Mouse (Mus musculus) neural tube, embryonic 12.5 days (tissue): Measurements from ENCODE around the gene Fam198b. TPM values are rescaled to one million over a fixed set of nuclear protein-coding genes. Genes with fewer than 3 reads are reported as not detected.

Experiments used
- ATAC-seq: fragments of 200-750 bp; cut with Nextera tagmentation; 2 replicates; pipeline ENCODE4 v1.8.0; 2017; ENCODE audit warnings: low read depth, mild to moderate bottlenecking, moderate TSS enrichment, moderate library complexity; ENCODE audit not compliant: low FRiP score
- H3K27ac ChIP-seq: fragments of 300-500 bp; sonication (generic); 2 replicates; pipeline ENCODE4 v1.5.1; 2016
- H3K27me3 ChIP-seq: fragments of 300-500 bp; sonication (generic); replicated peaks from 2 replicates; pipeline ENCODE4 v1.6.1; 2016; ENCODE audit warnings: mild to moderate bottlenecking
- H3K36me3 ChIP-seq: fragments of 300-500 bp; sonication (generic); 2 replicates; pipeline ENCODE4 v1.6.1; 2016; ENCODE audit warnings: mild to moderate bottlenecking
- H3K4me1 ChIP-seq: fragments of 300-500 bp; sonication (generic); 2 replicates; pipeline ENCODE4 v1.6.1; 2016
- H3K4me2 ChIP-seq: fragments of 300-500 bp; sonication (generic); replicated peaks from 2 replicates; pipeline ENCODE4 v1.6.1; 2016; ENCODE audit warnings: mild to moderate bottlenecking
- H3K4me3 ChIP-seq: fragments of 300-500 bp; sonication (generic); 2 replicates; pipeline ENCODE4 v1.5.1; 2016
- H3K9ac ChIP-seq: fragments of 300-500 bp; sonication (generic); 2 replicates; pipeline ENCODE4 v1.6.1; 2016; ENCODE audit warnings: mild to moderate bottlenecking
- H3K9me3 ChIP-seq: fragments of 300-500 bp; sonication (generic); 2 replicates; pipeline ENCODE4 v1.6.1; 2016; ENCODE audit warnings: mild to moderate bottlenecking
- WGBS: fragments of 180-500 bp; shearing (Covaris S2); methylation state at CpG from one replicate; pipeline ENCODE4 v1.1.7; 2016; 5-methylcytosine and 5-hydroxymethylcytosine counted together
- polyA plus RNA-seq: library from polyadenylated mRNA; unstranded; fragments of >200 nt; fragmentation: Nextera tagmentation; extraction: Ambion mirVana; gene quantifications from 2 replicates; pipeline ENCODE4 v1.2.1, GENCODE M21; 2016

Gene Fam198b
- polyA plus RNA-seq, 1 experiment from 2014 or later: 7.9 TPM

GRCm38 (mm10) chr3:79905397-79905796 is 21.1 kb downstream of the Fam198b start:
- Histone ChIP-seq H3K4me1 (peaks cover 10% of the 10 kb centered on the region; the same call in 1 of the 2 replicates), H3K9ac (no peak overlapping the region), H3K9me3 (no peaks in the 10 kb centered on the region), H3K4me2 (no peak overlapping the region), H3K27me3 (no peaks in the 10 kb centered on the region), H3K27ac (no peak overlapping the region), H3K36me3 (no peaks in the 10 kb centered on the region), H3K4me3 (no peak overlapping the region)
- no peak for ATAC-seq

GRCm38 (mm10) chr3:79906250-79907045 is 22.1 kb downstream of the Fam198b start:
- no peak overlapping the region for H3K4me2 ChIP-seq
- no peaks in the 10 kb centered on the region for H3K9me3 ChIP-seq
- H3K4me1 ChIP-seq: peaks cover 10% of the 10 kb centered on the region; the same call in 1 of the 2 replicates
- 83% methylated on average over 5 of the region's 5 CpGs for WGBS
- H3K9ac ChIP-seq: no peak overlapping the region
- no peak overlapping the region for H3K4me3 ChIP-seq
- no peak for ATAC-seq
- H3K27ac ChIP-seq: no peak overlapping the region
- H3K27me3 ChIP-seq: no peaks in the 10 kb centered on the region
- no peaks in the 10 kb centered on the region for H3K36me3 ChIP-seq

- Histone ChIP-seq H3K4me1 (peaks cover 10% of the 10 kb centered on the region; the same call in 1 of the 2 replicates), H3K9ac (no peak overlapping the region), H3K9me3 (no peaks in the 10 kb centered on the region), H3K27me3 (no peaks in the 10 kb centered on the region), H3K27ac (no peak overlapping the region), H3K4me2 (no peak overlapping the region), H3K36me3 (no peaks in the 10 kb centered on the region), H3K4me3 (no peak overlapping the region)
- no peak for ATAC-seq
- WGBS: 75% methylated on average over 7 of the region's 7 CpGs
Observed at GRCm38 (mm10) chr3:79907223-79907622, 22.9 kb downstream of the Fam198b start.

- Histone ChIP-seq H3K36me3 (no peaks in the 10 kb centered on the region), H3K27ac (no peak overlapping the region), H3K27me3 (no peaks in the 10 kb centered on the region), H3K9ac (no peak overlapping the region), H3K4me3 (no peak overlapping the region), H3K4me2 (no peak overlapping the region), H3K4me1 (no peaks in the 10 kb centered on the region), H3K9me3 (no peaks in the 10 kb centered on the region)
- 73% methylated on average over 10 of the region's 10 CpGs for WGBS
- no peak for ATAC-seq
Observed at GRCm38 (mm10) chr3:79910375-79911141, 26.2 kb downstream of the Fam198b start.

- Histone ChIP-seq H3K27ac (no peak overlapping the region), H3K4me3 (no peak overlapping the region), H3K9me3 (no peaks in the 10 kb centered on the region), H3K27me3 (no peaks in the 10 kb centered on the region), H3K9ac (no peak overlapping the region), H3K36me3 (no peaks in the 10 kb centered on the region), H3K4me2 (no peak overlapping the region), H3K4me1 (no peaks in the 10 kb centered on the region)
- 92% methylated on average over 3 of the region's 3 CpGs for WGBS
- no peak for ATAC-seq
Observed at GRCm38 (mm10) chr3:79911166-79911565, 26.8 kb downstream of the Fam198b start.

GRCm38 (mm10) chr3:79914012-79914411 is 29.7 kb downstream of the Fam198b start:
- Histone ChIP-seq H3K27ac (no peak overlapping the region), H3K4me3 (no peak overlapping the region), H3K4me2 (no peak overlapping the region), H3K9me3 (no peaks in the 10 kb centered on the region), H3K36me3 (no peaks in the 10 kb centered on the region), H3K9ac (no peak overlapping the region), H3K27me3 (no peaks in the 10 kb centered on the region), H3K4me1 (no peaks in the 10 kb centered on the region)
- no peak for ATAC-seq
- 91% methylated on average over 5 of the region's 5 CpGs for WGBS

GRCm38 (mm10) chr3:79916185-79916584 is 31.9 kb downstream of the Fam198b start:
- WGBS: 87% methylated on average over 5 of the region's 5 CpGs

GRCm38 (mm10) chr3:79918761-79919160 is 34.4 kb downstream of the Fam198b start:
- ATAC-seq: no peak
- Histone ChIP-seq H3K4me1 (no peaks in the 10 kb centered on the region), H3K9me3 (no peaks in the 10 kb centered on the region), H3K4me3 (no peak overlapping the region), H3K36me3 (no peaks in the 10 kb centered on the region), H3K9ac (no peak overlapping the region), H3K4me2 (no peak overlapping the region), H3K27me3 (no peaks in the 10 kb centered on the region), H3K27ac (no peak overlapping the region)

More at GRCm38 (mm10) chr3:79916185-79916584, 31.9 kb downstream of the Fam198b start:
- H3K4me3 ChIP-seq: no peak overlapping the region
- no peak overlapping the region for H3K4me2 ChIP-seq
- no peaks in the 10 kb centered on the region for H3K4me1 ChIP-seq
- H3K36me3 ChIP-seq: no peaks in the 10 kb centered on the region
- H3K9me3 ChIP-seq: no peaks in the 10 kb centered on the region
- no peak for ATAC-seq
- no peak overlapping the region for H3K27ac ChIP-seq
- H3K9ac ChIP-seq: no peak overlapping the region
- H3K27me3 ChIP-seq: no peaks in the 10 kb centered on the region

- no peak overlapping the region for H3K9ac ChIP-seq
- H3K4me2 ChIP-seq: no peak overlapping the region
- H3K4me3 ChIP-seq: no peak overlapping the region
- 76% methylated on average over 5 of the region's 5 CpGs for WGBS
- no peak overlapping the region for H3K27ac ChIP-seq
- H3K9me3 ChIP-seq: no peaks in the 10 kb centered on the region
- H3K27me3 ChIP-seq: no peaks in the 10 kb centered on the region
- H3K36me3 ChIP-seq: no peaks in the 10 kb centered on the region
- ATAC-seq: no peak
- peaks cover 10% of the 10 kb centered on the region; the same call in 1 of the 2 replicates for H3K4me1 ChIP-seq
Observed at GRCm38 (mm10) chr3:79925950-79926697, 41.8 kb downstream of the Fam198b start.

GRCm38 (mm10) chr3:79927050-79927449 is 42.7 kb downstream of the Fam198b start:
- no peak overlapping the region for H3K9ac ChIP-seq
- no peak overlapping the region for H3K27ac ChIP-seq
- peaks cover 12% of the 10 kb centered on the region; the same call in 1 of the 2 replicates for H3K4me1 ChIP-seq
- H3K4me3 ChIP-seq: no peak overlapping the region
- no peak overlapping the region for H3K4me2 ChIP-seq
- ATAC-seq: no peak
- H3K27me3 ChIP-seq: no peaks in the 10 kb centered on the region
- no peaks in the 10 kb centered on the region for H3K9me3 ChIP-seq
- WGBS: 64% methylated on average over 4 of the region's 4 CpGs
- no peaks in the 10 kb centered on the region for H3K36me3 ChIP-seq

- WGBS: 89% methylated on average over 5 of the region's 5 CpGs
- Histone ChIP-seq H3K4me3 (no peak overlapping the region), H3K9me3 (no peaks in the 10 kb centered on the region), H3K4me1 (peaks cover 12% of the 10 kb centered on the region; the same call in 1 of the 2 replicates), H3K9ac (no peak overlapping the region), H3K4me2 (no peak overlapping the region), H3K27ac (no peak overlapping the region), H3K27me3 (no peaks in the 10 kb centered on the region), H3K36me3 (no peaks in the 10 kb centered on the region)
- no peak for ATAC-seq
Observed at GRCm38 (mm10) chr3:79928409-79928808, 44.1 kb downstream of the Fam198b start.

- no peaks in the 10 kb centered on the region for H3K27me3 ChIP-seq
- WGBS: 25% methylated on average over 7 of the region's 7 CpGs
- H3K27ac ChIP-seq: no peak overlapping the region
- no peaks in the 10 kb centered on the region for H3K36me3 ChIP-seq
- H3K9ac ChIP-seq: no peak overlapping the region
- ATAC-seq: peak; percentile 73
- no peak overlapping the region for H3K4me2 ChIP-seq
- H3K4me3 ChIP-seq: no peak overlapping the region
- H3K4me1 ChIP-seq: peaks cover 12% of the 10 kb centered on the region; the same call in 1 of the 2 replicates
- no peaks in the 10 kb centered on the region for H3K9me3 ChIP-seq
Observed at GRCm38 (mm10) chr3:79930141-79930744, 45.9 kb downstream of the Fam198b start.
